Mouse (Mus musculus) left cerebral cortex, adult 2 months (tissue): ENCODE results near the gene Uba52. TPM values are rescaled to one million over a fixed set of nuclear protein-coding genes. Genes with fewer than 3 reads are reported as not detected.
A peak's percentile ranks its signal among the peaks of the same experiment; 100 is the strongest.

Source experiments
- DNase-seq, 2 experiments: peaks; one replicate each; pipeline ENCODE4 v3.0.0; 2021 to 2022; ENCODE audit warnings: low spot score in 2 of 2, mixed read lengths in 1 of 2; ENCODE audit errors: extremely low spot score in 1 of 2
- H3K27ac ChIP-seq: fragments of 200-600 bp; 2 replicates; pipeline ENCODE4 v1.8.1; 2022
- H3K4me3 ChIP-seq: fragments of 200-600 bp; 2 replicates; pipeline ENCODE4 v1.8.1; 2022
- CTCF ChIP-seq: fragments of 200-600 bp; IDR thresholded peaks from 2 replicates; pipeline ENCODE4 v1.8.1; 2022; ENCODE audit warnings: antibody characterized with exemption, mild to moderate bottlenecking, moderate library complexity
- intact Hi-C: fragments of 180-260 bp; cut with DNase I; formaldehyde crosslinking; loops from one replicate; pipeline ENCODE4 v1.15.1; 2025
- total RNA-seq, 2 experiments: library from RNA; stranded (reverse); gene quantifications; 2 replicates each; pipeline ENCODE4 v1.2.3; 2021

Gene Uba52
- total RNA-seq, 2 experiments from 2014 or later, result 788 to 861 TPM

GRCm38 (mm10) chr8:70500386-70501301 lies 10.0 kb downstream of the Uba52 start:
- intact Hi-C loops, result loop anchor here (5.0 to 10.0 kb wide), 2 partner anchors 53 to 146 kb away; partner anchors contain the start of gene Upf1
- Histone ChIP-seq H3K4me3 (no peak overlapping the region), H3K27ac (no peak overlapping the region)
- DNase-seq, result no peak
- TF ChIP-seq CTCF, result no peak

DNA sequence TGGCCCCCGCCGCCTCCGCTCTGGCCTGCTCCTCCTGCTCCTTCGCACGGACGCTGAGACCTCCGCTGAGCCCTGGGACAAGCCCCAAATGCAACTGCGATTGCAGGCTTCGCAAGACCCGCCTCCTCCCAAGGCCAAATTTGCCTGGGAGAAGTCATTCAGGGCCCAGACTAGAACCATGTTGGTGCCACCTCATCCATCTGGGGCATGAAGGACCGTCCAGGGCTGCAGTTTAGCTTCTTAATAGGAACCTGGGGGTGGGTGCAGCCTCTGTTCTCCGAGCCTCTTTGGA lies 14.9 kb downstream of the Uba52 start:
- intact Hi-C loops, result no loop called here
- TF ChIP-seq CTCF, result no peak
- H3K4me3 ChIP-seq, result no peak overlapping the region
- DNase-seq, result no peak
- no peak overlapping the region for H3K27ac ChIP-seq

GRCm38 (mm10) chr8:70495001-70495770 lies 15.4 kb downstream of the Uba52 start:
- no peak overlapping the region for H3K27ac ChIP-seq
- no peak for TF ChIP-seq CTCF
- no peak overlapping the region for H3K4me3 ChIP-seq
- intact Hi-C loops, result no loop called here
- DNase-seq, result no peak

DNA sequence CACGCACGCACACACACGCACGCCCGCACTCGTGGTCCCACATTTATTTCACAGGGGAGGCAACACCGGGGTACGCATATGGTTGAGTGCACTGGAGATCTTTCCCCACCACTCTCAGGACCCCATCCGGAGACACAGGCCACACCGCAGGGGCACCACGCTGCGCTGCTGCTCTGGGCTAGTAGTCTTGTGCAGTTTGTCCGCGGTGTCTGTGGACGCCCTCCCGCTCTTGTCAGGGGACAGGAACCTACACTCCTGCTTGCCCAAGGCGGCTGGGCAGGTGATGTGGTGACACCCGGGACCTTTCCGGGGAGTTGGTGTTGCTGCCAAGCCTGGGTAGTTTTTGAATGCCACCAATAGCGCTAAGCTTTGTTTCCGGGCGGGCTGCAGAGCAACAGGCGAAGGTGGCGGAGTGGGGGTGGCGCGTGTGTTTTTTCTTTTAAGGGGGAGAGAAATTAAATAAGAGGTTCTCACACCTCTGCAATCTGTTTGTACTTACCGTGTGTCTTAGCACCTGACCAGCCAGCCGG lies 16.1 kb downstream of the Uba52 start:
- intact Hi-C loops, result no loop called here
- H3K4me3 ChIP-seq, result no peak overlapping the region
- H3K27ac ChIP-seq, result no peak overlapping the region
- TF ChIP-seq CTCF, result no peak
- no peak for DNase-seq

DNA sequence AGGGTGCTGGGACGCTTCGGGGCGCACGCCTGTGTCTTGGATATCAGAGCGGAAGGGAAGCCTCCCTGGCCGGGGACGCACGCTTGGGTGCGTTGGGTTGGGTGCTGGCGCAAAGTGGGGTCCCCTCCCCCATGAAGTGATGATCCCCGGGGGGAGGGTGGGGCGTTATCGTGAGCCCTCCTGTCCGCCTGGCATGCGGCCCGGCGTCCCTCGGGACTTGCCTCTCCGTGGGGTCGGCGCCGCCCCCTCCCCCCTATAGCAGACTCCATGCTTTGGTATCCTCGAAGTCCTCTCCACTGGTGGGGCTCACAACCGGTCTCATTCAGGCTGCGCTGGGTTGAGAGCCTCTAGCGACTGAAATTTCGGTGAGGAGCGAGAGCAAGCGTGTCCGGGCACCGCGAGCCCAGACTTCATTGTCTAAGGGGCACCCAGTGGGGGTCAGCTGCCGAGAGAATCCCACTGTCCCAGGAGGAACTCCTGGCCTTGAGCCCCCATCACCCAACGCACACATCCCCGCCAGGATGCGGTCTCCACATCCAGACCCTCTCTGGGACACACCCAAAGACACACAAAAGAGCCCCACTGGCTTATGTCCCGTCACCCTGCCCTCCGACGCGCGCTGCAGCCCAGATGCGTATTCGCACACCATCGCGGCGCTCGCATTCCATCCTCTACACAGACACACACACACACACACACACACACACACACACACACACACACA lies 16.7 kb downstream of the Uba52 start:
- Histone ChIP-seq H3K4me3 (0 out of 2 replicates have a peak overlapping the region, but pooled peaks have one; percentile 27), H3K27ac (no peak overlapping the region)
- TF ChIP-seq CTCF, result no peak
- DNase-seq, result no peak
- intact Hi-C loops, result no loop called here

GRCm38 (mm10) chr8:70492664-70493640 lies 17.6 kb downstream of the Uba52 start, which contains the start of gene Crlf1:
TSS of gene Crlf1 (plus strand) at chr8:70493158.
- H3K27ac ChIP-seq, result no peak within 1 kb of the TSS
- H3K4me3 ChIP-seq, result peak within 1 kb of the TSS; percentile 27; the same call in 1 of the 2 replicates
- TF ChIP-seq CTCF, result no peak
- intact Hi-C loops, result no loop called here
- no peak for DNase-seq

GRCm38 (mm10) chr8:70490880-70491495 lies 19.6 kb downstream of the Uba52 start:
- intact Hi-C loops, result no loop called here
- no peak for TF ChIP-seq CTCF
- H3K4me3 ChIP-seq, result no peak overlapping the region
- no peak overlapping the region for H3K27ac ChIP-seq
- DNase-seq, result no peak

DNA sequence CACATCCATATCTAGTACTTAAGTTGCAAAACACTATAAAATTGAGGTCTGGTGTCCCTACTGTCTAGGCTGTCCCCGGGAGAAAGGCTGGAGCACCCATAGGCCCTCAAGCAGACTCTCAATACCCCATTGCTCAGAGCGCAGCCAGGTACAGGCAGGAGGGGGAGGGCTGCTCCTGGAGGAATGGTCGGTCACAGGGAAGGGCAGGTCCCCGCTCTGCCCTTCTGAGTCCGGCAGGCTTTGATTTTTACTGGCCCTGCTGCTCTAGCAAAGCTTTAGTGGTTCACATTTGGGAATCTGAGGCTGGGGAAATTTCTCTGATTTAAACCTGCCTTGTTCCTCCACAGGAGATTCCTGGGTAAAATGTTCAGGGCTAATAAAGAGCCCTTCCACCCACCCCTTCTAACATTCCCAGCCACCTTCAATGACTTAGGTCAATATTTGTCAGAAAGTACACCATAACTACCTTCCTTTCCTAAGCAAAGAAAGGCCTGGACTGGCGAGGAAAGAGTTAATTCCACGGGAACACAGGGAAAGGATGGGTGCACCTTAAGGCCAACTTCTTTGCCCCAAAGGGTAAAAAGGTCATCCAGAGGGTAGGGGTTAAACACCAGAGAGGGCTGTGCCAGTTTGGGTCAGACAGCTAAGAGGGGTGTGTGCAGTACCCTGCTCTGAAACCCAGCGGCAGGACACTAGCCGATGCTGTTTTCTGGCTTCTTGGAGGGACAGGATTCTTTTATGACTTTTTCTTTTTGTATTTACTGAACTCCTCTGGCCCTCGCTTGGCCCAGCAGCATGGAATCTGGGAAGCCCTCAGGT lies 20.3 kb downstream of the Uba52 start:
- Histone ChIP-seq H3K27ac (no peak overlapping the region), H3K4me3 (no peak overlapping the region)
- no peak for TF ChIP-seq CTCF
- no peak for DNase-seq
- intact Hi-C loops, result no loop called here

DNA sequence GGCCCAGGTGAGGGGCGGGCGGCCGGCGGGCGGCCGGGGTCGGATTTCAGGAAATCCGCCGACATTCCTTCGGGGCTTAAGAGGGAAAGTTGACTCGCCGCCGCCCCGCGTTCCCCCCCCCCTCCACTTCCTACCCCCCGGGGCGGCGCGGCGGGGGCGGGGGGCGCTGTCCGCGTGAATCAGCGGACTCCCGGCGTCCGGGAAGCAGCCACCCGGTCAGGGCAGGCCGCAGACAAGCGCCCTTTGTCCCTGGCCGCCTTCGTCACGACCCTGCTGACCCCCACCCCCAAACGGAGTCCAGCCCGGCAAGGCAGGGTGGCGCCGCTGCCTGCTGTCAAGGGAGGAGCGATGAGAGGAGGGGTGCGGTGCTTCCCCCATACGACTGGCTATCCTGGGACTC lies 21.0 kb downstream of the Uba52 start:
- H3K4me3 ChIP-seq, result 0 out of 2 replicates have a peak overlapping the region, but pooled peaks have one; percentile 14
- intact Hi-C loops, result no loop called here
- DNase-seq, result no peak
- H3K27ac ChIP-seq, result no peak overlapping the region
- no peak for TF ChIP-seq CTCF
